Mouse (Mus musculus) spleen, adult 10 weeks (tissue): ENCODE data around the gene Scgb3a1. TPM values are rescaled to one million over a fixed set of nuclear protein-coding genes. Genes with fewer than 3 reads are reported as not detected.

Experiments used
- polyA plus RNA-seq: library from polyadenylated mRNA; stranded (reverse); fragments of 350-450 nt; fragmentation: Illumina TruSeq; extraction: RNeasy Lipid Tissue Mini Kit (QIAGEN cat#74804); gene quantifications from one replicate; pipeline ENCODE4 v1.2.3, GENCODE M21; 2015; ENCODE audit warnings: low replicate concordance; ENCODE audit not compliant: insufficient read depth

Gene Scgb3a1
- not detected for polyA plus RNA-seq

GRCm38 (mm10) chr11:49663310-49663709 lies at the start of gene Scgb3a1:
Scgb3a1 (plus strand) TSS chr11:49663610.

GRCm38 (mm10) chr11:49712555-49713335 lies 49.3 kb downstream of the Scgb3a1 start, which contains the start of gene Cnot6:
Cnot6 (minus strand) TSS chr11:49712723.

Other genes with a start within 250 kb of the Scgb3a1 start
- not detected for gene Olfr1389, start 240.5 kb upstream of the Scgb3a1 start, polyA plus RNA-seq
- 0.43 TPM for gene Olfr1388, start 227.0 kb upstream of the Scgb3a1 start, polyA plus RNA-seq
- not detected for gene Olfr1387, start 208.3 kb upstream of the Scgb3a1 start, polyA plus RNA-seq
- gene Olfr1386, start 198.6 kb upstream of the Scgb3a1 start, polyA plus RNA-seq = not detected
- gene Olfr1385, start 174.5 kb upstream of the Scgb3a1 start, polyA plus RNA-seq = not detected
- not detected for gene Olfr1384, start 156.9 kb upstream of the Scgb3a1 start, polyA plus RNA-seq
- gene Olfr1383, start 144.0 kb upstream of the Scgb3a1 start, polyA plus RNA-seq = not detected
- gene Olfr1382, start 135.4 kb upstream of the Scgb3a1 start, polyA plus RNA-seq = not detected
- gene Olfr1381, start 120.2 kb upstream of the Scgb3a1 start, polyA plus RNA-seq = not detected
- not detected for gene Olfr1380, start 106.7 kb upstream of the Scgb3a1 start, polyA plus RNA-seq
- gene Flt4, start 54.3 kb upstream of the Scgb3a1 start, polyA plus RNA-seq = 3.9 TPM
- 109 TPM for gene Cnot6, start 49.1 kb downstream of the Scgb3a1 start, polyA plus RNA-seq
- 1.6 TPM for gene Gfpt2, start 130.6 kb downstream of the Scgb3a1 start, polyA plus RNA-seq
- 77.1 TPM for gene Mapk9, start 183.1 kb downstream of the Scgb3a1 start, polyA plus RNA-seq
- not detected for gene Rasgef1c, start 238.2 kb downstream of the Scgb3a1 start, polyA plus RNA-seq